Mouse (Mus musculus): ENCODE measurements around the gene Tbx2. TPM values are rescaled to one million over a fixed set of nuclear protein-coding genes. Genes with fewer than 3 reads are reported as not detected.

Gene Tbx2
- total RNA-seq, 2 experiments from 2014 or later = 2.9 to 3.7 TPM

- no peak for DNase-seq (ENCODE audit: extremely low spot score in 1 of 2, low spot score in 2 of 2)
- intact Hi-C loops (cut with DNase I) = loop anchor here (2.0 to 5.0 kb wide), 2 partner anchors 52 to 1314 kb away; no protein-coding TSS in a partner anchor
Measured at GRCm38 (mm10) chr11:85836523-85837290, 4.4 kb downstream of the Tbx2 start.

- intact Hi-C loops (cut with DNase I) = loop anchor here (2.0 to 5.0 kb wide), 2 partner anchors 52 to 1315 kb away; no protein-coding TSS in a partner anchor
- DNase-seq (ENCODE audit: extremely low spot score in 1 of 2, low spot score in 2 of 2) = no peak
Measured at GRCm38 (mm10) chr11:85837291-85837647, 4.9 kb downstream of the Tbx2 start.

GRCm38 (mm10) chr11:85837648-85838423 is 5.5 kb downstream of the Tbx2 start:
- intact Hi-C loops (cut with DNase I) = loop anchor here (2.0 to 5.0 kb wide), 2 partner anchors 51 to 1316 kb away; no protein-coding TSS in a partner anchor
- DNase-seq (ENCODE audit: extremely low spot score in 1 of 2, low spot score in 2 of 2) = no peak

- intact Hi-C loops (cut with DNase I) = loop anchor here (5.0 kb wide), 1 partner anchor 1316 kb away; no protein-coding TSS in a partner anchor
- DNase-seq (ENCODE audit: extremely low spot score in 1 of 2, low spot score in 2 of 2) = no peak
Measured at GRCm38 (mm10) chr11:85838424-85839257, 6.3 kb downstream of the Tbx2 start.

GRCm38 (mm10) chr11:85839258-85840030 is 7.1 kb downstream of the Tbx2 start:
- intact Hi-C loops (cut with DNase I) = loop anchor here (5.0 kb wide), 3 partner anchors 367 to 1317 kb away; no protein-coding TSS in a partner anchor

GRCm38 (mm10) chr11:85840031-85840802 is 7.9 kb downstream of the Tbx2 start:
- intact Hi-C loops (cut with DNase I) = loop anchor here (5.0 kb wide), 2 partner anchors 368 to 458 kb away; no protein-coding TSS in a partner anchor
- no peak for DNase-seq (ENCODE audit: extremely low spot score in 1 of 2, low spot score in 2 of 2)

More at GRCm38 (mm10) chr11:85839258-85840030, 7.1 kb downstream of the Tbx2 start:
- DNase-seq (ENCODE audit: extremely low spot score in 1 of 2, low spot score in 2 of 2) = no peak

GRCm38 (mm10) chr11:85840803-85841145 is 8.4 kb downstream of the Tbx2 start:
- no peak for DNase-seq (ENCODE audit: extremely low spot score in 1 of 2, low spot score in 2 of 2)
- intact Hi-C loops (cut with DNase I) = loop anchor here (5.0 kb wide), 2 partner anchors 368 to 458 kb away; no protein-coding TSS in a partner anchor

- intact Hi-C loops (cut with DNase I) = loop anchor here (5.0 kb wide), 2 partner anchors 369 to 459 kb away; no protein-coding TSS in a partner anchor
- DNase-seq (ENCODE audit: extremely low spot score in 1 of 2, low spot score in 2 of 2) = no peak
Measured at GRCm38 (mm10) chr11:85841211-85841681, 8.9 kb downstream of the Tbx2 start.

GRCm38 (mm10) chr11:85841980-85842379 is 9.6 kb downstream of the Tbx2 start:
- DNase-seq (ENCODE audit: extremely low spot score in 1 of 2, low spot score in 2 of 2) = peak in 1 of 2 experiments; percentile 77
- intact Hi-C loops (cut with DNase I) = loop anchor here (5.0 kb wide), 2 partner anchors 370 to 460 kb away; no protein-coding TSS in a partner anchor

- intact Hi-C loops (cut with DNase I) = loop anchor here (5.0 kb wide), 2 partner anchors 370 to 460 kb away; no protein-coding TSS in a partner anchor
Measured at GRCm38 (mm10) chr11:85842596-85843346, 10.4 kb downstream of the Tbx2 start.

GRCm38 (mm10) chr11:85843347-85843692 is 11.0 kb downstream of the Tbx2 start:
- intact Hi-C loops (cut with DNase I) = loop anchor here (5.0 kb wide), 2 partner anchors 371 to 461 kb away; no protein-coding TSS in a partner anchor
- DNase-seq (ENCODE audit: extremely low spot score in 1 of 2, low spot score in 2 of 2) = peak in 1 of 2 experiments; percentile 83

More at GRCm38 (mm10) chr11:85842596-85843346, 10.4 kb downstream of the Tbx2 start:
- DNase-seq (ENCODE audit: extremely low spot score in 1 of 2, low spot score in 2 of 2) = no peak

- intact Hi-C loops (cut with DNase I) = loop anchor here (5.0 kb wide), 2 partner anchors 372 to 462 kb away; no protein-coding TSS in a partner anchor
- DNase-seq (ENCODE audit: extremely low spot score in 1 of 2, low spot score in 2 of 2) = peak; percentile 54 to 89
Measured at GRCm38 (mm10) chr11:85844144-85844965, 12.0 kb downstream of the Tbx2 start.

- no peak for DNase-seq (ENCODE audit: extremely low spot score in 1 of 2, low spot score in 2 of 2)
- intact Hi-C loops (cut with DNase I) = loop anchor here (5.0 kb wide), 5 partner anchors 127 to 463 kb away; no protein-coding TSS in a partner anchor
Measured at GRCm38 (mm10) chr11:85844971-85845370, 12.6 kb downstream of the Tbx2 start.

GRCm38 (mm10) chr11:85845921-85846320 is 13.6 kb downstream of the Tbx2 start:
- intact Hi-C loops (cut with DNase I) = loop anchor here (5.0 kb wide), 3 partner anchors 126 to 326 kb away; no protein-coding TSS in a partner anchor
- no peak for DNase-seq (ENCODE audit: extremely low spot score in 1 of 2, low spot score in 2 of 2)

GRCm38 (mm10) chr11:85846509-85846908 is 14.2 kb downstream of the Tbx2 start:
- intact Hi-C loops (cut with DNase I) = loop anchor here (5.0 kb wide), 3 partner anchors 126 to 326 kb away; no protein-coding TSS in a partner anchor
- DNase-seq (ENCODE audit: extremely low spot score in 1 of 2, low spot score in 2 of 2) = no peak
